Mouse (Mus musculus) lung, embryonic 14.5 days (tissue): ENCODE measurements at regions not wholly inside any gene's neighbourhood (a gene's known extent, or its start where the extent isn't known, plus 50 kb on each side); places are given as distances from the start of the nearest gene placed in this dataset.
A peak's percentile ranks its signal among the peaks of the same experiment; 100 is the strongest.

Experiments used
- ATAC-seq: fragments of 200-750 bp; cut with Nextera tagmentation; 2 replicates; pipeline ENCODE4 v1.8.0; 2017; ENCODE audit warnings: mild to moderate bottlenecking, moderate TSS enrichment, moderate library complexity; ENCODE audit not compliant: insufficient read depth
- DNase-seq: peaks from one replicate; pipeline ENCODE4 v3.0.0-alpha.2; 2015
- H3K27ac ChIP-seq: fragments of 300-500 bp; sonication (generic); 2 replicates; pipeline ENCODE4 v1.5.1; 2014; ENCODE audit warnings: low read depth, mild to moderate bottlenecking, moderate library complexity
- H3K27me3 ChIP-seq: fragments of 300-500 bp; sonication (generic); 2 replicates; pipeline ENCODE4 v1.6.1; 2014; ENCODE audit warnings: low read length, control low read depth; ENCODE audit not compliant: insufficient read depth
- H3K36me3 ChIP-seq: fragments of 300-500 bp; sonication (generic); 2 replicates; pipeline ENCODE4 v1.6.1; 2014; ENCODE audit warnings: control low read depth; ENCODE audit not compliant: insufficient read depth
- H3K4me1 ChIP-seq: fragments of 300-500 bp; sonication (generic); 2 replicates; pipeline ENCODE4 v1.6.1; 2014; ENCODE audit warnings: antibody characterized with exemption, control low read depth; ENCODE audit not compliant: insufficient read depth
- H3K4me2 ChIP-seq: fragments of 300-500 bp; sonication (generic); 2 replicates; pipeline ENCODE4 v1.6.1; 2014; ENCODE audit warnings: mild to moderate bottlenecking
- H3K4me3 ChIP-seq: fragments of 300-500 bp; sonication (generic); 2 replicates; pipeline ENCODE4 v1.5.1; 2014; ENCODE audit warnings: low read depth, low read length
- H3K9ac ChIP-seq: fragments of 300-500 bp; sonication (generic); 2 replicates; pipeline ENCODE4 v1.6.1; 2014
- H3K9me3 ChIP-seq: fragments of 300-500 bp; sonication (generic); 2 replicates; pipeline ENCODE4 v1.6.1; 2016; ENCODE audit warnings: low read depth, low read length, control low read depth
- CTCF ChIP-seq: IDR thresholded peaks from 2 replicates; pipeline ENCODE4 v1.5.1; 2016; ENCODE audit warnings: antibody characterized with exemption, low read depth
- WGBS: fragments of 180-500 bp; shearing (Covaris S2); extraction: QIAGEN DNeasy Blood & Tissue Kit; methylation state at CpG from one replicate; pipeline ENCODE4 v1.1.7; 2014; 5-methylcytosine and 5-hydroxymethylcytosine counted together

DNA sequence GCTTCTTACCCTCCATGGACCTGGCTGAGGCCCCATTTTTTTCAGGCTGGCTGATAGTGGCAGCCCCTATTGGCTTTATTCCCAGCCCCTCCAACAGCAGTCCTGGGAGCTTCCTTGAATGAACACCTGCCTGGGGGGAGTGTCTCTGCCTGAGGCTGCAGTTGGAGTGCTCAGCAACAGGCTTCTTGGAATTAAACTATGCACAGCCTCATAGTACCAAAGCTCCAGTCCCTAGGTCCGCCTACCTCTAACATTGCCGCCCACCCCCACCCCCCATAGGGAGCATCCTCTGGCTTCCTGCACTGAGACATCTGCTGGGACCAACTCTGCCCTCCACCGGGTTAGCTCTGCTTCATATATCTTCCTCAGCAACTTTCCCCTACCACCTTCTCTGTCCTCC lies 133.3 kb upstream of the Rybp start:
- H3K4me2 ChIP-seq = no peak overlapping the region
- WGBS = 71% methylated on average over 3 of the region's 3 CpGs
- H3K27ac ChIP-seq = no peak overlapping the region
- no peaks in the 10 kb centered on the region for H3K4me1 ChIP-seq
- no peaks in the 10 kb centered on the region for H3K9me3 ChIP-seq
- TF ChIP-seq CTCF = no peak
- DNase-seq = no peak
- H3K27me3 ChIP-seq = no peaks in the 10 kb centered on the region
- no peak for ATAC-seq
- no peaks in the 10 kb centered on the region for H3K36me3 ChIP-seq
- no peak overlapping the region for H3K9ac ChIP-seq
- no peak overlapping the region for H3K4me3 ChIP-seq

DNA sequence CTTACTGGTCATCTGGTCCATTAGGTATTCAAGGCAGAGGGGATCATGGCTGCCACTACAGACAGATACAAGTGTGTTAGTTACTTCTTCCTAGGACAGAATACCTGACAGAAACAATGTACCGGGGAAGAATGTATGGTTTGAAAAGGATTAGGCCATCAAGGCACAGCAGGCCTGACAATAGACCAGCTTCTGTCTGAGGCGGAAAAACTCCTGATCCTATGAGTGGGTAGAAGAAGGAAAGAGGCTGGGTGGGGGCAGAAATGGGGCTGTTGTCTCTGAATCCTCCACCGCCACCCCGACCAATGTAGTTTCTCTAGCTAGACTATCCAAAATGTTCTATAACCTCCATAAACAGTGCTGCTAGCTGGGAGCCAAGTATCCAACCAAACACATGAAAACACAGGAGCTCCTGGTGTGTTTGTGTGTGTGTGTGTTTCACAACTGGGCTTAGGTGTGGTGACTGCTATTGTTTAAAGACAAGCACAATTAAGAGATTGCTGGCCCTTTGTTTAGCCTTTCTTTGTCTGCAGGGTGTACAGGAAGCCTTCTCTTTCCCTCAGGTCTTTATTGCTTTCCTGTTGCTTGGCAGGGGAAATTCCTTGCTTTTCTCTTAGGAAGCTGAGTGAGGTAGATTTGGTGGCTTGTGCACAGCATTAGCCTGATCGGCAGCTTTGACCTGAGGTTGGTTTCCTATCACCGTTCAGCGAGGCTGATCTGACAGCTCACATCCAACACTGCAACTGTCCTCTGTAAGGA lies 132.7 kb upstream of the Rybp start:
- no peaks in the 10 kb centered on the region for H3K36me3 ChIP-seq
- no peak for TF ChIP-seq CTCF
- 62% methylated on average over 7 of the region's 7 CpGs for WGBS
- DNase-seq (peak; percentile 44), ATAC-seq (no peak)
- no peaks in the 10 kb centered on the region for H3K9me3 ChIP-seq
- H3K27me3 ChIP-seq = no peaks in the 10 kb centered on the region
- no peak overlapping the region for H3K4me2 ChIP-seq
- no peak overlapping the region for H3K9ac ChIP-seq
- H3K4me1 ChIP-seq = no peaks in the 10 kb centered on the region
- no peak overlapping the region for H3K27ac ChIP-seq
- H3K4me3 ChIP-seq = no peak overlapping the region

DNA sequence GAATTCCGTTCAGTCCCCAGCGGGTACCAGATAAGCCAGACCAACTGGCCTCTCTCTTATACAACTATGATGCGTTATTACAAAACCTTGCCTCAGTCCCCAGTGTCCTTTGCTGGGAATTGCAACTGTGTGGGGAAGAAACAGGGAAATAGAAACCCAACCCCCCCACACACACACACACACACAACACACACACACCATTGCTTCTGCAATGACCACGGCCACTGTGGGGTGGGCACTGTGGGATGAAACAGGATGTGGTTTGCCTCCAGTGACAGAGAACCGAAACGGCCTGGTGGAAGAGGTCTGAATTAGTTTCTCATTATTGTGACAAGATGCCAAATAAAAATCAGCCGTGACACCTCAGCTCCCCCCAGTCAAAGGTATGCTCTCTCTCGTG lies 128.8 kb upstream of the Rybp start:
- H3K9me3 ChIP-seq = no peaks in the 10 kb centered on the region
- H3K27ac ChIP-seq = no peak overlapping the region
- H3K36me3 ChIP-seq = no peaks in the 10 kb centered on the region
- H3K4me2 ChIP-seq = no peak overlapping the region
- WGBS = 61% methylated on average over 8 of the region's 8 CpGs
- no peak for TF ChIP-seq CTCF
- no peaks in the 10 kb centered on the region for H3K27me3 ChIP-seq
- no peak overlapping the region for H3K4me3 ChIP-seq
- H3K4me1 ChIP-seq = no peaks in the 10 kb centered on the region
- H3K9ac ChIP-seq = no peak overlapping the region
- DNase-seq (no peak), ATAC-seq (no peak)

DNA sequence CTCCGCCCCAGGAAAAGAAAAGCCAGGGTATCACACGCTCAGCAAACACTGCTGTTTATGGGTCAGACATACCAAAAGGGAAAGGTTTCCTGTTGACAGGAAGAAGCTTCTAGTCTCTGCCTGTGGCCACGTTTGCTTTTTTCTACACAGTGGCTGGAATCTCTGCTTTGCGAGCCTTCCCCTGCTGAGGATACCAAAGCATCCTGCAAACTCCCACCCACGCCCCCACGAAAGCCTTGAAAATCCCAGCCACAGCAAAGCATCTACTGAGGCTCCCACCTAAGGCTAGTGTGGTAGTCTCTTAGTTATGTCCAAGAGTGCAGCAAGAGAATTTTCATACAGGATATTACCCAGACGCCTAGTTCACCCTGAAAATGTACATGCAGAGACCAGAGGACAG lies 128.2 kb upstream of the Rybp start:
- no peak overlapping the region for H3K4me3 ChIP-seq
- WGBS = 41% methylated on average over 7 of the region's 7 CpGs
- no peak overlapping the region for H3K27ac ChIP-seq
- peak; percentile 47 for DNase-seq
- no peaks in the 10 kb centered on the region for H3K36me3 ChIP-seq
- no peak overlapping the region for H3K4me2 ChIP-seq
- no peak for ATAC-seq
- no peaks in the 10 kb centered on the region for H3K4me1 ChIP-seq
- no peak for TF ChIP-seq CTCF
- H3K9me3 ChIP-seq = no peaks in the 10 kb centered on the region
- no peak overlapping the region for H3K9ac ChIP-seq
- H3K27me3 ChIP-seq = no peaks in the 10 kb centered on the region

DNA sequence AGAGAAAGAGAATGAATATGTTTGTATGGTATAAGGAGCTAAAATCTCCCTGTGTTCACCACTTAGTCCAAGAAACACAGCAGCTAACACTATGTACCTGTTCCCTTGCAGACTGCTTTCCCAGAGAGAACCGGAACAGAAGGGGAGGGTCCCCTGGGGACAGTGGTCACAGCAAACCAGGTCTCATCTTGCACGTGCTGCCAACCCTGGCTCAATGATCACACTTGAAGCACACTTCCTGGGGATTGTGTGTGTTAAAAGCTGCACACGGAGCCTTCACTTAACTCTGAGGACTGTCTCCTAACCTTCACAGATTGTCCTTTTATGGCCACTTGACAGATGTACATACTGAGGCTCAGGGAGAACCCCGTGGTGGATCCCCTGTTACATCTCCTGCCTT lies 127.6 kb upstream of the Rybp start:
- Histone ChIP-seq H3K4me1 (no peaks in the 10 kb centered on the region), H3K4me2 (no peak overlapping the region), H3K4me3 (no peak overlapping the region), H3K27me3 (no peaks in the 10 kb centered on the region), H3K9ac (no peak overlapping the region), H3K27ac (no peak overlapping the region), H3K9me3 (no peaks in the 10 kb centered on the region), H3K36me3 (no peaks in the 10 kb centered on the region)
- DNase-seq (no peak), ATAC-seq (no peak)
- TF ChIP-seq CTCF = no peak
- WGBS = 59% methylated on average over 4 of the region's 4 CpGs

DNA sequence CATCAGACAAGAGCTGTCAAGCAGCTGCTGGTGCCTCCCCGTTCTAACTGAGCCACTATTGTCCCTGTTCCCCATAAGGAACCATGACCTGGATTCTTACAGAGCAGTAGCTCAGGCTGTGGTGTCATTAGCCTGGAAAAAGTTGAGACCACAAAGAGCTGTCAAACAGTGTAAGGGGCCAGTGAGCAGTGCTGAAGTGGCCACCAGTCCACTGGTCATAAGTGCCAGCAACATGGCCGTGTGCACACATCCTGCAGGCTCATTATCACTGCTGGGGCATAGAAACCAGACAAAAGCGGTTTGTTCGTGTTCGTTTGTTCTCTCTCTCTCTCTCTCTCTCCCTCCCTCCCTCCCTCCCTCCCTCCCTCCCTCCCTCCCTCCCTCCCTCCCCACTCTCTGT lies 125.2 kb upstream of the Rybp start:
- H3K36me3 ChIP-seq = no peaks in the 10 kb centered on the region
- H3K4me2 ChIP-seq = no peak overlapping the region
- no peaks in the 10 kb centered on the region for H3K4me1 ChIP-seq
- H3K4me3 ChIP-seq = no peak overlapping the region
- no peak overlapping the region for H3K27ac ChIP-seq
- no peaks in the 10 kb centered on the region for H3K27me3 ChIP-seq
- 35% methylated on average over 5 of the region's 5 CpGs for WGBS
- no peak for TF ChIP-seq CTCF
- DNase-seq (no peak), ATAC-seq (no peak)
- no peak overlapping the region for H3K9ac ChIP-seq
- no peaks in the 10 kb centered on the region for H3K9me3 ChIP-seq

DNA sequence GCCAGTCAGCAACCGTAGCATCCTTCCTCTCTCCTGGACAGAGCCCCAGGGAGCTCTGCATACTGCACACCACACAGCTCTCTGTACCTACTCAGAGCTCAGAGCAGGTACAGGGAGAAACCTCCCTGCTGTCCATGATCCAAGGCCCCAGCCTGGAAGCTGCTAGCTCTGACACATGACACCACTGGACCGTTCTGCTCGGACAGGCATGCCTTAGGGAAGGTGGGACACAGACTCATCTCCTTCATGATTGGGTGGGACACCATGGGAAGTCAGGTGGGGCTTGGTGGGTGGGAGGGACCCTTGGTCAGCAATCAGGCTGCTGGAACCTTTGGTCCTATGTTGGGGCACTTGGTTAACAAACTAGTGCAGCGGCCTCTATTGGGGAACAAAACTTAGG lies 124.7 kb upstream of the Rybp start:
- no peak overlapping the region for H3K27ac ChIP-seq
- no peaks in the 10 kb centered on the region for H3K9me3 ChIP-seq
- no peak overlapping the region for H3K4me3 ChIP-seq
- ATAC-seq (no peak), DNase-seq (no peak)
- TF ChIP-seq CTCF = no peak
- WGBS = 54% methylated on average over 4 of the region's 4 CpGs
- H3K9ac ChIP-seq = no peak overlapping the region
- no peaks in the 10 kb centered on the region for H3K36me3 ChIP-seq
- H3K4me2 ChIP-seq = no peak overlapping the region
- no peaks in the 10 kb centered on the region for H3K27me3 ChIP-seq
- H3K4me1 ChIP-seq = no peaks in the 10 kb centered on the region
